Mouse (Mus musculus) adrenal gland, postnatal 36 days (tissue): ENCODE data around the gene Hes1. TPM values are rescaled to one million over a fixed set of nuclear protein-coding genes. Genes with fewer than 3 reads are reported as not detected.

Experiments
- DNase-seq, 2 experiments: peaks; one replicate each; pipeline ENCODE4 v3.0.0; 2021; ENCODE audit warnings: mixed read lengths in 1 of 2
- total RNA-seq, 2 experiments: library from RNA; stranded (reverse); gene quantifications; 2 replicates each; pipeline ENCODE4 v1.2.3; 2021

The Hes1 gene
- total RNA-seq, 2 experiments from 2014 or later = 19.2 to 26.1 TPM

GRCm38 (mm10) chr16:30050767-30051490 is 13.3 kb upstream of the Hes1 start:
- peak in 1 of 2 experiments; percentile 19 for DNase-seq

DNA sequence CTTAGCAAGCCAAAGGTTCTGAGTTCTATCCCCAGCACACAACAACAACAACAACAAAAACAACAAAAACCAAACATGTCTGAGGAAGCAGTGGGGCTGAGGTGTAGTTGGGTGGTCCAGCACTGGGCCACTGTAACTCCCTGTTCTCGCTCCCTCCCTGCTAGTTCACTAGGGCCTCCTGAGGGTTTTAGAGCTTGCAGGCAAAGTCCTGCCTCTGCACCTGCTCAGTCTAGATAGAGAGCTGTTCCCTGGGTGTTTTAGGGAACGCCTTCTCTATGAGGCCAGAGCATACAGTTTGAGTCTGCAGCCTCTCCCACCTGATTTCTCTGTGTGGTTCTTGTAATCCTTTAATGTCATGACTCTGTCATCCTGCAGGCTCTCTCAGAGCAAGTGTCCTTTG is 11.9 kb upstream of the Hes1 start:
- no peak for DNase-seq

- DNase-seq = no peak
Measured at GRCm38 (mm10) chr16:30052839-30053511, 11.2 kb upstream of the Hes1 start.

GRCm38 (mm10) chr16:30054541-30054940 is 9.6 kb upstream of the Hes1 start:
- peak; percentile 27 to 51 for DNase-seq

- no peak for DNase-seq
Measured at GRCm38 (mm10) chr16:30055361-30055889, 8.8 kb upstream of the Hes1 start.

- no peak for DNase-seq
Measured at GRCm38 (mm10) chr16:30055927-30056326, 8.3 kb upstream of the Hes1 start.

DNA sequence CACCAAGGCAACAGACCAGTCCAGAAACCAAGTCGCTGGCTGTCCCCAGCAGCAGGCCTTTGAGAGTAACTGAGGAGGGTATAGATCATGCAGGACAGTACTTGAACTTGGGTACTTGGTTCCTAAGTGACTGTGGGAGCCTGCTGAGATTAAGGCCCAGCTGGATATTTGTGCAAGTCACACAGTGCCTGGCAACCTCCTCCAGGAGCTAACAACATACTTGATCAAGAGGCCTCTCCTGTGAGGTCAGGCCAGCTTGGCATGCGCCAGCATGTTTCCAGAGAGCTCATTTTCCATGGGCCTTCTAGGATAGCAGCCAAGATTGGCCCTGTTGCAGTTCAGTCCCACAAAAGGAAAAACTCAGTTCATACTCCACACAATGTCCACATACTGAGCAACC is 7.3 kb upstream of the Hes1 start:
- peak in 1 of 2 experiments; percentile 42 for DNase-seq

GRCm38 (mm10) chr16:30058974-30059717 is 5.0 kb upstream of the Hes1 start:
- peak; percentile 27 to 53 for DNase-seq

- no peak for DNase-seq
Measured at GRCm38 (mm10) chr16:30060412-30060811, 3.8 kb upstream of the Hes1 start.

- no peak for DNase-seq
Measured at GRCm38 (mm10) chr16:30062242-30063030, 1.7 kb upstream of the Hes1 start.

- DNase-seq = peak; percentile 76 to 87
Measured at GRCm38 (mm10) chr16:30063121-30063881, 883 bp upstream of the Hes1 start.

DNA sequence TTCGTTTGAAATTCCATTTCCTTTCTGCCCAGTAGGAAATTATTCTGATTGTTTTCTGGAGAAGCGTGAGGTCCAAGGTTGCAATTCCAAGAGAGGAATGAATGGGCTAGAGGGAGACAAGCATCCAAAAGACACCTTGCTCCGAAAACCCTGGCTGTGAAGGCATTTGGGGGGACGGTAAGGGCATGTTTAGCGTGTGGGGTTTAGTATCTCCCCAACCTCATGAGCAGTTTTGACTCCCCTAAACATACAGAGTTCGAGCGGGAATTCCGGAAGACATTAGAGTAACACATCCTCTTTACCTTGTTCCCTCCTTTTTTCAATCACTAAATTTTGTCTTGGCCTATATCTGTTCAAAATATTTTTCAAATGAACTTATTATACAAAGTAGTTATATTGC is 429 bp downstream of the Hes1 start:
- DNase-seq = no peak

GRCm38 (mm10) chr16:30065077-30065476 is 893 bp downstream of the Hes1 start:
- DNase-seq = peak; percentile 96

GRCm38 (mm10) chr16:30065537-30066183 is 1.5 kb downstream of the Hes1 start:
- DNase-seq = no peak

GRCm38 (mm10) chr16:30066184-30066851 is 2.1 kb downstream of the Hes1 start:
- DNase-seq = peak; percentile 66 to 72

GRCm38 (mm10) chr16:30066852-30067301 is 2.7 kb downstream of the Hes1 start:
- DNase-seq = peak; percentile 91 to 94

DNA sequence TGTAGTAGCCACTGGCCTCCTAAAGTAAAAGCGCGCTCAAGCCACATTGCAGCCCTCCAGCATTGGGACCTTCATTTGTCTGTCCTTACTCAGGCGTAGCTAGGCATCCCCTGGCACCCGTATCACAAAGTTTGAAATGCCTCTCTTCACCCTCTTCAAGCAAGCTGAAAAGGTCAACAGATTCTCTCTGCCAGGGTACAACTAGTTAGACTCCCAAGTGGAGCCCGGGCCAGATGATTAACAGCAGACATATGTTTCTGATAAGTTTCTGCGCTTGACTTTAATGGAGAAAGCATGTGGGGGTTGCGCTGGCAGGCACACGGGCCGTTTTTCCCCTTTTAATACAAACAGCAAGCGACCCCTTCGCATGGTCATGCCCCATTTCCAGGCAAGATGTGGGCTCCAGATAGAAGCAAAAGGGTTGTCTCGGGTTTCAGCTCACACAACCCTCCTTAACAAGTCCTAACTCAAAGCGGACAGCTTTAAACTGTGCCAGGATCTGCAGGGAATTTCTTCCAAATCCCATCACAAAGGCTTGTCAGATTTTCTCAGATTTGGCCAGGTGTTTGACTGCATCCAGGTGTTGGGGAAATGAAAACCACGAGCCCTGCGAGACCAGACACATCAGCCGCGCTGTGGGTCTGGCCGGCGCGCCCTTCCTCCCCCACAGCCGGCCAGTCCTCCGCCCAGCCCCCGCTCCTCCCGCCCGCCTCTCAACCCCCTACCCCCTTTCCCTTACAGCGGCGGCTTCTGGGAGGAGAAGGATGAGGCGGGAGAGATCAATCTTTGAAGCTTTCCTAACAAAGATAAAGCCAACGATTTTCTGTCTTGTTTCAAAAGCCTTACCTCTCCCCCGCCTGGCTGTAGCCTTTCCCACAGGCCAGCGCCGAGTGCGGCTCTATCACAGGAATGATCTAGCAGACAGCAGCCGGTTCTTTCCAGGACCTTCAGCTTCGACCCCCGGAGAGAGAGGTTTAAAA is 4.1 kb downstream of the Hes1 start:
- peak; percentile 53 to 68 for DNase-seq

DNA sequence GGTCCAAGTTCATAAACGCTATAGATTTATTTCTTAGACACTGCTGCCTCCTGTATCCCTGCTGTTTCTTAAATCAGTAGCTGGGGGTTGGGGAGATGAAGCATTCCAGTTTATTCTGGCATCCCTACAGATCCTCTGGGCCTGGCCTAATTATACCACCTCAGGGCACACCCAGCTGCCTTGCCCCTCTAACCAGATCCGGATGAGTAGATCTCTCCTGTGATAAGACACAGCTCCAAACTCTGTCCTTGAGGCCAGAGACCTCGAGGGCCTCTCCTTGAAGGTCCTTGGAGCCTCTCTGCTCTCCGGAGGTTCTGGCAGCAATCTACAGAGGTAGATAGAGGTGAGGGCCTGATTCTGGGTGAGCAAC is 5.4 kb downstream of the Hes1 start:
- DNase-seq = peak; percentile 30 to 49
